Mouse (Mus musculus): ENCODE measurements around the gene 4930519P11Rik. TPM values are rescaled to one million over a fixed set of nuclear protein-coding genes. Genes with fewer than 3 reads are reported as not detected.
A peak's percentile ranks its signal among the peaks of the same experiment; 100 is the strongest.

Gene 4930519P11Rik
- polyA plus RNA-seq, 1 experiment, result 1.4 TPM

DNA sequence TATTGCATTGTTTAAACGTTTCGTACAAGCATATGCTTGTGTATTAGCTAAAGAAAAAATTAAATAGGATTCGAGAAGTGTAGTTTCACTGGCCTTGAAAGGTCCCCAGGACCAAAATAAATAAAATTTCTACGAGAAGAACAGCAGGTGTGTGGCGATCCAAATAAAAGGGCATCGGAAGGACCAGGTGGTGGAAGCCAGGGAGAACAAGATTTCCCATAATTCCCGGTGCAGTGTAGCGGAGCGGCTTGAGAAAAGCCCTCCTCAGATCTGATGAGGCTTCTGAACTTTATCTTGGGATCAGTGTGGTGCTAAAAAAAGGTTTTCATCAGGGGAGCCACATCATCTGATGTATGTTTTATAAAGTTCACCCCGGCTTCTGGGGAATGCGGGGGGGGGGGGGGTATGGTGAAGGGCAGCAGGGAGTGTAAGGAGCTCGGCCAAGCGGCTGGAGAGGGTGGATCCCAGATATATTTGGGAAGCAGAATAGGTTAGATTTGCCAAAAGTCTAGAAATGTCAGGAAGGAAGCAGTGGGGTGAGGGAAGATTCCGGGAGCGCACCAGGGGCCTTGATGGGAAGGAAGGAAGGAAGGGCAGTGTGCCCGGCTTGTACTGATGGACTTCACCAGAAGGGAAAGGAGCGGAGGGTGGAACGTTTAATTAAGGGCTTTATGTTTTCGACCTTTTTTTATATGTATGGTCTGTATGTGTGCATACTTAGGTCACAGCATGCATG, 1.8 kb upstream of the 4930519P11Rik start:
- no peak overlapping the region for H3K4me3 ChIP-seq (ENCODE audit: extremely low read depth, insufficient read depth, insufficient read length)
- H3K4me1 ChIP-seq (ENCODE audit: control insufficient read depth, insufficient read depth, insufficient read length), result peaks cover 5% of the 10 kb centered on the region
- TF ChIP-seq CTCF (IDR thresholded peaks at IDR 0.05; ENCODE audit: extremely low read depth, insufficient read depth, insufficient read length, insufficient replicate concordance) (no peak), POLR2A (IDR thresholded peaks at IDR 0.05; ENCODE audit: low read depth, low read length) (no peak)
- H3K36me3 ChIP-seq (ENCODE audit: control insufficient read depth, insufficient read depth, low read length), result no peaks in the 10 kb centered on the region
- peak overlapping the region; percentile 16; the same call in 1 of the 2 replicates for H3K27ac ChIP-seq (ENCODE audit: insufficient read depth, low read length)
- no peak for DNase-seq (ENCODE audit: low read depth in 1 of 2, low spot score in 2 of 2)
- 62% methylated on average over 19 of the region's 19 CpGs for WGBS
- H3K27me3 ChIP-seq (ENCODE audit: control insufficient read depth, insufficient read depth, low read length), result no peaks in the 10 kb centered on the region

DNA sequence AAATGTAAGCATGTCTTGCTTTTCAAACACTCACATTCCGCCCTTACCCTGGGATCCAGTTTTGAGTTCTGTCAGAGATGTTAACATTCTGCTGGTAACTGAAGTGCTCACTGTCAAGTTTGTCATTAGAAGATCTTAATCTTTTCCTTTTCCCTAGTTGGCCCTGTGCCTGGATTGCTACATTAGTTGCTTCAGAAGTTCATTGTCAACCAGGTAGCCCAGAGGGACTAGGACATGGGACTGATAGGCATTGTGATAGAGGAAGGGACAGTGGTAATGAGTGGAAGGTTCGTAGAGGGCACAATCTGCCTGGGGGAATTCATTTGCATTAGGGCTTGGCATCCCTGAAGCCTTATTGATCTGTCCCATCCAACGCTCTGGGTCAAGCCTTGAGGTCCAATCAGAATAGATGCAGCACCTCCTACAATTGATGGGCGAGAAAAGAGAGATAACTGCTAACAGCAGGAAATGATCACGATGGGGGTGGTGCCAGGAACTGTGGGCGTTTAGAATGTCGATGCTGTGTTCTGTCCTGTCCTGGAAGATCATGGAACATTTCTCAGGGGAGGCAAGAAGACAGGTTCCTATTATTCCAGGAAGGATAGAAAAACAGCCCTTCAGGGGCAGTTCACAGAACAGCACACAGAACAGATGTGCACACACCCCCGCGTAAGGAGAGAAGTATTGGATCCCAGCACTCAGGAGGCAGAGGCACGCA, 4.0 kb downstream of the 4930519P11Rik start:
- no peak overlapping the region for H3K4me3 ChIP-seq (ENCODE audit: extremely low read depth, insufficient read depth, insufficient read length)
- H3K27me3 ChIP-seq (ENCODE audit: control insufficient read depth, insufficient read depth, low read length), result no peaks in the 10 kb centered on the region
- TF ChIP-seq CTCF (IDR thresholded peaks at IDR 0.05; ENCODE audit: extremely low read depth, insufficient read depth, insufficient read length, insufficient replicate concordance) (no peak), POLR2A (IDR thresholded peaks at IDR 0.05; ENCODE audit: low read depth, low read length) (no peak)
- H3K27ac ChIP-seq (ENCODE audit: insufficient read depth, low read length), result no peak overlapping the region
- 66% methylated on average over 10 of the region's 10 CpGs for WGBS
- DNase-seq (ENCODE audit: low read depth in 1 of 2, low spot score in 2 of 2), result no peak
- H3K4me1 ChIP-seq (ENCODE audit: control insufficient read depth, insufficient read depth, insufficient read length), result peaks cover 3% of the 10 kb centered on the region; the same call in 1 of the 2 replicates
- H3K36me3 ChIP-seq (ENCODE audit: control insufficient read depth, insufficient read depth, low read length), result no peaks in the 10 kb centered on the region

DNA sequence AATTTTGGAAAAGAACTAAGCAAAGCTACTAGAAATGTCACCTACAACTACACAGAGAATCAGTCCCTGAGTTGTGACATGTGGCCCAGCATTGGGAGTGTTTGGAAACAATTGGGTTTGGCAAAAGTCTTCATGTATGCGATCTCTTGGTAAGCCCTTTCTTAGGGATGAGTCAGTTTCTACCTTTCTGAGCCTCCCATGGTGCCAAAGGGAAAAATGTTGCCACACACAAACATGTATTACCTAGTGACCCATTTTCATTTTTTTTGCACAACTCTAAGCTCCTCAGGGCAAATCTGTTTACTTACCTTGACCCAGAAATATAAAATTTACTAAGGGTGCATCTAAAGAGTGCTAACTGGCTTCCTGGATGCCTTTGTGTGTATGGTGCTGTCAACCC, 6.3 kb downstream of the 4930519P11Rik start:
- no peaks in the 10 kb centered on the region for H3K27me3 ChIP-seq (ENCODE audit: control insufficient read depth, insufficient read depth, low read length)
- no peak for DNase-seq (ENCODE audit: low read depth in 1 of 2, low spot score in 2 of 2)
- WGBS, result 94% methylated on average over 1 of the region's 1 CpGs
- H3K4me3 ChIP-seq (ENCODE audit: extremely low read depth, insufficient read depth, insufficient read length), result no peak overlapping the region
- no peak overlapping the region for H3K27ac ChIP-seq (ENCODE audit: insufficient read depth, low read length)
- TF ChIP-seq CTCF (IDR thresholded peaks at IDR 0.05; ENCODE audit: extremely low read depth, insufficient read depth, insufficient read length, insufficient replicate concordance) (no peak), POLR2A (IDR thresholded peaks at IDR 0.05; ENCODE audit: low read depth, low read length) (no peak)
- peaks cover 5% of the 10 kb centered on the region; the same call in 1 of the 2 replicates for H3K4me1 ChIP-seq (ENCODE audit: control insufficient read depth, insufficient read depth, insufficient read length)
- no peaks in the 10 kb centered on the region for H3K36me3 ChIP-seq (ENCODE audit: control insufficient read depth, insufficient read depth, low read length)

DNA sequence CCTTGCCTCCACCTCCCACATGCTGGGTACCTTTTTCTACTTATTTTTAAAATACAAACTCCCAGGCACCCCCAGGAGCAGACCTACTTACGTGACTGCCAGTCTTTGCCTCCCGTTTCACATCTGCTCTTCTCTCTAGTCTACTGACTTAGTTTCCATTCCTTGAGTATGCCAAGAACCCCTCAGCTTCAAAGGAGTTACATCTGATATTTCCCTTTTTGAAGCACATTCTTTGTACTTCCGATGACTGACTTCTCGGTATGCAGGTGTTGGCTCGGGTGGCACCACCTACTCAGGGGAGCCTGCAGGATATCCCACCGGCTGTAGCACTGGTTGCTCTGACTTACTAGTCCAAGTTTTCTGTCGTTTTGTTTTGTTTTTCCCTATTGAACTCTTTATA, 9.1 kb downstream of the 4930519P11Rik start:
- Histone ChIP-seq H3K4me1 (ENCODE audit: control insufficient read depth, insufficient read depth, insufficient read length) (peaks cover 5% of the 10 kb centered on the region; the same call in 1 of the 2 replicates), H3K27me3 (ENCODE audit: control insufficient read depth, insufficient read depth, low read length) (no peaks in the 10 kb centered on the region), H3K27ac (ENCODE audit: insufficient read depth, low read length) (peak overlapping the region; percentile 76), H3K4me3 (ENCODE audit: extremely low read depth, insufficient read depth, insufficient read length) (peak overlapping the region; percentile 37), H3K36me3 (ENCODE audit: control insufficient read depth, insufficient read depth, low read length) (no peaks in the 10 kb centered on the region)
- 3% methylated on average over 7 of the region's 7 CpGs for WGBS
- TF ChIP-seq POLR2A (IDR thresholded peaks at IDR 0.05; ENCODE audit: low read depth, low read length) (no peak), CTCF (IDR thresholded peaks at IDR 0.05; ENCODE audit: extremely low read depth, insufficient read depth, insufficient read length, insufficient replicate concordance) (no peak)
- peak in 1 of 2 experiments; percentile 19 for DNase-seq (ENCODE audit: low read depth in 1 of 2, low spot score in 2 of 2)

DNA sequence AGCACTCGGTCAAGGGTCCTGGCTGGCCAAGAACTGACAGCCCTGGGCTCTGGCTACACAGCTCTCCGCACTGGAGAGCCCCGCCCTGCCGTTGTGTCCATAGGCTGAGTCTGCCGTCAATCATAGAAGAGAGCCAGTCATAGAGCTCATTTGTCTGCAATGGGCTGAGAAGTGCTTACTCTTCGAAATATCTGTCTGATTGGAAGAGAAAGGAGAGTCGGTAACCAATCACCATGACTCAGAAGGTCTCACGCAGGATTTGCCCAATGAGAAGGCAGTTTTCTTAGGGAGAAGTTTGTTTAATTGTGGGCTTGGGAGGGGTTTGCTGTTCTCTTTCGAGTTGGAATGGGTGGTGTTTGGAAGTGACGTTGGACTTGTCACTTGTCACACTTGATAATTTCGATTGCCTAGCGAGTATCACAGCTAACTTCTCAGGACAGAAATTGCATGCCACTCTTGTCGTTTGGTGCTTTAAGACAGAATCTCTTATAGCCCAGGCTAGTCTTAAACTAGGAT, 9.5 kb downstream of the 4930519P11Rik start, which contains the start of gene Pxmp4:
Pxmp4 (minus strand) TSS at position 71 of the 516 bp plus-strand sequence.
- Histone ChIP-seq H3K27ac (ENCODE audit: insufficient read depth, low read length) (peak within 1 kb of the TSS; percentile 83), H3K36me3 (ENCODE audit: control insufficient read depth, insufficient read depth, low read length) (no peaks in the 10 kb centered on the region), H3K4me1 (ENCODE audit: control insufficient read depth, insufficient read depth, insufficient read length) (peaks cover 5% of the 10 kb centered on the region; the same call in 1 of the 2 replicates), H3K4me3 (ENCODE audit: extremely low read depth, insufficient read depth, insufficient read length) (peak within 1 kb of the TSS; percentile 87), H3K27me3 (ENCODE audit: control insufficient read depth, insufficient read depth, low read length) (no peaks in the 10 kb centered on the region)
- TF ChIP-seq CTCF (IDR thresholded peaks at IDR 0.05; ENCODE audit: extremely low read depth, insufficient read depth, insufficient read length, insufficient replicate concordance), result no peak
- peak; percentile 39 for TF ChIP-seq POLR2A (IDR thresholded peaks at IDR 0.05; ENCODE audit: low read depth, low read length)
- peak; percentile 97 to 99 for DNase-seq (ENCODE audit: low read depth in 1 of 2, low spot score in 2 of 2)
- WGBS, result under 1% methylated on average over 13 of the region's 13 CpGs

DNA sequence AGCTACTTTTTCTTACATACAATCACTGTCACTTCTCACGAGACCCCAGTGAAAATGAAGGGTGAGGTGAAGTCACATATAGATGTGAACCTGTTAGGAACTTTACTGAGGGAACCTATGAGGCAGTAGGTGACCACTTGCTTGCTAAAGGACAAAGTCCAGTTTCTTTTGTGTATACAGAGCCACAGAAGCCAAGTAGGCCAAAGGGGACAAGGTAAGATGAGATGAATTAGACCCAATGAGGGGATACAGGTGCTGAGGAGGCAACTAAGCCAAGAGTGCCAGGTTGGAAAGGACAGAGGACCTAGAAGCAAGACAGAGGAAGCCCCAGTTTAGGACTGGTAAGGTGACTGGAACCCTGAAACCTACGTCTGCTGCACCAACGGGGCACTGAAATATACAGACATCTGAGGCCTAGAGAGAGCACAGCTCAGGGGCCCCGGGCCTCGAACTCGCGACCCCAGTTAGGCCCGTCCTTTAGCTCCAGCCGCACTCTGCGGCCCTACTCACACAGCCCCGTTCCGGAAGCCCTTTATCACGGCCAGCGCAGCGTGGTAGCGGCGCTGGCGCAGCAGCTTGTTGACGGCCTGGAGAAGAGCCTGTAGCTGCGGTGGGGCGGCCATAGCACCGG, 10.1 kb downstream of the 4930519P11Rik start:
- no peak for TF ChIP-seq CTCF (IDR thresholded peaks at IDR 0.05; ENCODE audit: extremely low read depth, insufficient read depth, insufficient read length, insufficient replicate concordance)
- no peak for TF ChIP-seq POLR2A (IDR thresholded peaks at IDR 0.05; ENCODE audit: low read depth, low read length)
- Histone ChIP-seq H3K36me3 (ENCODE audit: control insufficient read depth, insufficient read depth, low read length) (no peaks in the 10 kb centered on the region), H3K4me1 (ENCODE audit: control insufficient read depth, insufficient read depth, insufficient read length) (peaks cover 5% of the 10 kb centered on the region; the same call in 1 of the 2 replicates), H3K27ac (ENCODE audit: insufficient read depth, low read length) (peak overlapping the region; percentile 83), H3K4me3 (ENCODE audit: extremely low read depth, insufficient read depth, insufficient read length) (peak overlapping the region; percentile 87), H3K27me3 (ENCODE audit: control insufficient read depth, insufficient read depth, low read length) (no peaks in the 10 kb centered on the region)
- 4% methylated on average over 22 of the region's 22 CpGs for WGBS
- DNase-seq (ENCODE audit: low read depth in 1 of 2, low spot score in 2 of 2), result no peak

Measured in spleen, adult 2 months (tissue).